Mouse (Mus musculus): ENCODE measurements around the gene Apobec3. TPM values are rescaled to one million over a fixed set of nuclear protein-coding genes. Genes with fewer than 3 reads are reported as not detected.
"Not testable (repeated sequence)": the region's sequence is repeated elsewhere in the genome, so short reads cannot be mapped to it uniquely, and the experiment has no call there.

The Apobec3 gene
- polyA plus RNA-seq, 1 experiment from 2014 or later = 9.7 TPM

GRCm38 (mm10) chr15:79884820-79885219 is 6.6 kb upstream of the Apobec3 start:
- no peaks in the 10 kb centered on the region for H3K9me3 ChIP-seq (ENCODE audit: control insufficient read depth, low read length)
- H3K36me3 ChIP-seq (ENCODE audit: control insufficient read depth, insufficient read depth, low read length) = no peaks in the 10 kb centered on the region
- H3K9ac ChIP-seq (ENCODE audit: low read length) = no peak overlapping the region
- no peak overlapping the region for H3K4me2 ChIP-seq (ENCODE audit: low read depth, severe bottlenecking)
- DNase-seq (ENCODE audit: low spot score) (no peak), ATAC-seq (ENCODE audit: insufficient number of reproducible peaks, low FRiP score, low TSS enrichment, low read depth) (no peak)
- 76% methylated on average over 5 of the region's 5 CpGs for WGBS
- no peaks in the 10 kb centered on the region for H3K4me1 ChIP-seq (ENCODE audit: control insufficient read depth, insufficient read depth, low read length)
- H3K4me3 ChIP-seq (ENCODE audit: low read depth, low read length) = no peak overlapping the region
- no peaks in the 10 kb centered on the region for H3K27me3 ChIP-seq (ENCODE audit: control insufficient read depth, insufficient read depth, low read length)
- H3K27ac ChIP-seq (replicated peaks; ENCODE audit: low read depth, low read length) = no peak overlapping the region

- H3K27ac ChIP-seq (replicated peaks; ENCODE audit: low read depth, low read length) = no peak overlapping the region
- H3K4me2 ChIP-seq (ENCODE audit: low read depth, severe bottlenecking) = peak overlapping the region; percentile 44
These were observed 718 bp downstream of the Apobec3 start for GRCm38 (mm10) chr15:79892213-79892541.

GRCm38 (mm10) chr15:79892995-79893823 is 1.8 kb downstream of the Apobec3 start:
- DNase-seq (ENCODE audit: low spot score) (no peak), ATAC-seq (ENCODE audit: insufficient number of reproducible peaks, low FRiP score, low TSS enrichment, low read depth) (no peak)
- Histone ChIP-seq H3K9me3 (ENCODE audit: control insufficient read depth, low read length) (no peaks in the 10 kb centered on the region), H3K4me2 (ENCODE audit: low read depth, severe bottlenecking) (peak overlapping the region; percentile 44; the same call in 1 of the 2 replicates), H3K4me3 (ENCODE audit: low read depth, low read length) (peak overlapping the region; percentile 32; the same call in 1 of the 2 replicates), H3K27ac (replicated peaks; ENCODE audit: low read depth, low read length) (no peak overlapping the region), H3K36me3 (ENCODE audit: control insufficient read depth, insufficient read depth, low read length) (no peaks in the 10 kb centered on the region), H3K27me3 (ENCODE audit: control insufficient read depth, insufficient read depth, low read length) (peaks cover 4% of the 10 kb centered on the region; the same call in 1 of the 2 replicates), H3K4me1 (ENCODE audit: control insufficient read depth, insufficient read depth, low read length) (no peaks in the 10 kb centered on the region), H3K9ac (ENCODE audit: low read length) (peak overlapping the region; percentile 63; the same call in 1 of the 2 replicates)
- WGBS = 66% methylated on average over 15 of the region's 15 CpGs

More at GRCm38 (mm10) chr15:79892213-79892541, 718 bp downstream of the Apobec3 start:
- H3K9me3 ChIP-seq (ENCODE audit: control insufficient read depth, low read length) = no peaks in the 10 kb centered on the region
- peak overlapping the region; percentile 32 for H3K4me3 ChIP-seq (ENCODE audit: low read depth, low read length)
- peak overlapping the region; percentile 63 for H3K9ac ChIP-seq (ENCODE audit: low read length)
- WGBS = 2% methylated on average over 12 of the region's 12 CpGs
- no peaks in the 10 kb centered on the region for H3K36me3 ChIP-seq (ENCODE audit: control insufficient read depth, insufficient read depth, low read length)
- DNase-seq (ENCODE audit: low spot score) (peak; percentile 58), ATAC-seq (ENCODE audit: insufficient number of reproducible peaks, low FRiP score, low TSS enrichment, low read depth) (0 out of 2 replicates have a peak, but pooled peaks have one; percentile 39)
- H3K4me1 ChIP-seq (ENCODE audit: control insufficient read depth, insufficient read depth, low read length) = no peaks in the 10 kb centered on the region
- H3K27me3 ChIP-seq (ENCODE audit: control insufficient read depth, insufficient read depth, low read length) = peaks cover 4% of the 10 kb centered on the region; the same call in 1 of the 2 replicates

GRCm38 (mm10) chr15:79893824-79894123 is 2.3 kb downstream of the Apobec3 start:
- Histone ChIP-seq H3K9me3 (ENCODE audit: control insufficient read depth, low read length) (no peaks in the 10 kb centered on the region), H3K36me3 (ENCODE audit: control insufficient read depth, insufficient read depth, low read length) (no peaks in the 10 kb centered on the region), H3K27ac (replicated peaks; ENCODE audit: low read depth, low read length) (no peak overlapping the region), H3K9ac (ENCODE audit: low read length) (no peak overlapping the region), H3K4me2 (ENCODE audit: low read depth, severe bottlenecking) (peak overlapping the region; percentile 12; the same call in 1 of the 2 replicates), H3K4me3 (ENCODE audit: low read depth, low read length) (no peak overlapping the region), H3K4me1 (ENCODE audit: control insufficient read depth, insufficient read depth, low read length) (no peaks in the 10 kb centered on the region), H3K27me3 (ENCODE audit: control insufficient read depth, insufficient read depth, low read length) (peaks cover 4% of the 10 kb centered on the region; the same call in 1 of the 2 replicates)
- DNase-seq (ENCODE audit: low spot score) (no peak), ATAC-seq (ENCODE audit: insufficient number of reproducible peaks, low FRiP score, low TSS enrichment, low read depth) (no peak)
- WGBS = 29% methylated on average over 3 of the region's 3 CpGs

GRCm38 (mm10) chr15:79894343-79894742 is 2.9 kb downstream of the Apobec3 start:
- Histone ChIP-seq H3K36me3 (ENCODE audit: control insufficient read depth, insufficient read depth, low read length) (no peaks in the 10 kb centered on the region), H3K27me3 (ENCODE audit: control insufficient read depth, insufficient read depth, low read length) (peaks cover 4% of the 10 kb centered on the region; the same call in 1 of the 2 replicates), H3K27ac (replicated peaks; ENCODE audit: low read depth, low read length) (no peak overlapping the region), H3K9me3 (ENCODE audit: control insufficient read depth, low read length) (no peaks in the 10 kb centered on the region), H3K4me2 (ENCODE audit: low read depth, severe bottlenecking) (no peak overlapping the region), H3K9ac (ENCODE audit: low read length) (no peak overlapping the region), H3K4me1 (ENCODE audit: control insufficient read depth, insufficient read depth, low read length) (no peaks in the 10 kb centered on the region), H3K4me3 (ENCODE audit: low read depth, low read length) (no peak overlapping the region)
- no peak for DNase-seq (ENCODE audit: low spot score)
- ATAC-seq (ENCODE audit: insufficient number of reproducible peaks, low FRiP score, low TSS enrichment, low read depth) = no peak
- WGBS = 83% methylated on average over 4 of the region's 4 CpGs

DNA sequence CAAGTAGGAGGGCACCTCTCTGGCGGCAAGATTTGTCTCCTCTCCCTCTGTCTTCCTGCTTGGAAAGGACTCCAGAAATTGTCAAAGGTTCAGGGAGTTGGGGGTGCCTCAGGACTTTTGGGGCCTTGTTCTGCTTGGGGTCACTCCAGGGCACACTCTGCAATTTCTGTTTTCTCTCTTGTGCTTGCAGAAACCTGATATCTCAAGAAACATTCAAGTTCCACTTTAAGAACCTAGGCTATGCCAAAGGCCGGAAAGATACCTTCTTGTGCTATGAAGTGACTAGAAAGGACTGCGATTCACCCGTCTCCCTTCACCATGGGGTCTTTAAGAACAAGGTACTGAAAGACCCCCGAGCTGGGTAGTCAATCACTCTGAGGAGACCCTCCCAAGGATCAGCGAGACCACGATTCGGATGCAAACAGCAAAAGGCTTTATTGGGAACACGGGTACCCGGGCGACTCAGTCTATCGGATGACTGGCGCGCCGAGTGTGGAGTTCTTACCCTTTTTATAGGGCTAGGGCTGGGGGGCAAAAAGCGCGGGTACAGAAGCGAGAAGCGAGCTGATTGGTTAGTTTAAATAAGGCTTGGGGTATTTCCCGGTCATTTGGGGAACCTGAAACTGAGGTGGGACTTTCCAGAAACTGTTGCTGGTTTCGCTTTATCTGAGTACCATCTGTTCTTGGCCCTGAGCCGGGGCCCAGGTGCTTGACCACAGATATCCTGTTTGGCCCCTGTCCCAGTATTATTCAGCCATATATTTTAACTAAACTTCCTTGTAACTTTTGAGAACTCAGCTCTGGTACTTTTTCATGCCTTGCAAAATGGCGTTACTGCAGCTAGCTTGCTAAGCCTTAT is 4.0 kb downstream of the Apobec3 start:
- not testable (repeated sequence) for H3K4me1 ChIP-seq (ENCODE audit: control insufficient read depth, insufficient read depth, low read length); H3K27me3 ChIP-seq (ENCODE audit: control insufficient read depth, insufficient read depth, low read length); DNase-seq (ENCODE audit: low spot score); H3K9me3 ChIP-seq (ENCODE audit: control insufficient read depth, low read length); H3K27ac ChIP-seq (replicated peaks; ENCODE audit: low read depth, low read length); H3K36me3 ChIP-seq (ENCODE audit: control insufficient read depth, insufficient read depth, low read length); H3K4me3 ChIP-seq (ENCODE audit: low read depth, low read length); H3K4me2 ChIP-seq (ENCODE audit: low read depth, severe bottlenecking); H3K9ac ChIP-seq (ENCODE audit: low read length); ATAC-seq (ENCODE audit: insufficient number of reproducible peaks, low FRiP score, low TSS enrichment, low read depth)
- 88% methylated on average over 10 of the region's 23 CpGs for WGBS

GRCm38 (mm10) chr15:79896080-79896725 is 4.7 kb downstream of the Apobec3 start:
- DNase-seq (ENCODE audit: low spot score) (no peak), ATAC-seq (ENCODE audit: insufficient number of reproducible peaks, low FRiP score, low TSS enrichment, low read depth) (no peak)
- no peaks in the 10 kb centered on the region for H3K4me1 ChIP-seq (ENCODE audit: control insufficient read depth, insufficient read depth, low read length)
- H3K36me3 ChIP-seq (ENCODE audit: control insufficient read depth, insufficient read depth, low read length) = no peaks in the 10 kb centered on the region
- no peak overlapping the region for H3K9ac ChIP-seq (ENCODE audit: low read length)
- no peak overlapping the region for H3K27ac ChIP-seq (replicated peaks; ENCODE audit: low read depth, low read length)
- no peak overlapping the region for H3K4me3 ChIP-seq (ENCODE audit: low read depth, low read length)
- 83% methylated on average over 9 of the region's 9 CpGs for WGBS
- H3K4me2 ChIP-seq (ENCODE audit: low read depth, severe bottlenecking) = no peak overlapping the region
- H3K9me3 ChIP-seq (ENCODE audit: control insufficient read depth, low read length) = no peaks in the 10 kb centered on the region
- H3K27me3 ChIP-seq (ENCODE audit: control insufficient read depth, insufficient read depth, low read length) = peaks cover 4% of the 10 kb centered on the region; the same call in 1 of the 2 replicates

GRCm38 (mm10) chr15:79898988-79899387 is 7.5 kb downstream of the Apobec3 start:
- H3K4me1 ChIP-seq (ENCODE audit: control insufficient read depth, insufficient read depth, low read length) = no peaks in the 10 kb centered on the region
- DNase-seq (ENCODE audit: low spot score) (no peak), ATAC-seq (ENCODE audit: insufficient number of reproducible peaks, low FRiP score, low TSS enrichment, low read depth) (no peak)
- H3K27me3 ChIP-seq (ENCODE audit: control insufficient read depth, insufficient read depth, low read length) = no peaks in the 10 kb centered on the region
- H3K9me3 ChIP-seq (ENCODE audit: control insufficient read depth, low read length) = no peaks in the 10 kb centered on the region
- H3K9ac ChIP-seq (ENCODE audit: low read length) = no peak overlapping the region
- H3K4me2 ChIP-seq (ENCODE audit: low read depth, severe bottlenecking) = no peak overlapping the region
- H3K4me3 ChIP-seq (ENCODE audit: low read depth, low read length) = no peak overlapping the region
- H3K36me3 ChIP-seq (ENCODE audit: control insufficient read depth, insufficient read depth, low read length) = no peaks in the 10 kb centered on the region
- 90% methylated on average over 5 of the region's 5 CpGs for WGBS
- no peak overlapping the region for H3K27ac ChIP-seq (replicated peaks; ENCODE audit: low read depth, low read length)

Measured in limb, embryonic 11.5 days (tissue).